Mouse (Mus musculus) monocyte, adult 2 months (primary cell): ENCODE measurements around the gene Abhd14a.
"Not testable (repeated sequence)": the region's sequence is repeated elsewhere in the genome, so short reads cannot be mapped to it uniquely, and the experiment has no call there.

Experiments
- DNase-seq, 2 experiments: peaks; one replicate each; pipeline ENCODE4 v3.0.0; 2022; ENCODE audit warnings: low spot score in 2 of 2, low read depth in 1 of 2

Abhd14a gene

DNA sequence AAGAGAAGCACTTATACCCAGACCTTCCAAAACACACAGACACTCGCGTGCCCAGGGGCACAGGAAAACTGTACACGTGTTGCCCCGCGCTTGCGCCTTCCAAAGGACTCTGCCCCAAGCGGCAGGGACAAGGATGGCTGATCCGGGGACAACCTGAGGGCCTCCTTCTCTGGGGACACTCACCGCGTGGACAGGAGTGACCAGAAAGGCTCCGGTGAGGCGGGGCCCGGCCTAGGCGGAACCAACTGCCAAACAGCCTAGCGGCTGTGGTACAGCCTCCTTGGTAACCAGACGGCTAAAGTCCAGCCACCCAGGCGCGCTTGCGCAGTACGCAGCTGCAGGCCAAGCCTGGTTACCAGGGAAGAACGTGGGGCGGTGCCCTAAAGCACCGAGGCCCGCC, at the start of gene Abhd14a, which contains the start of gene Abhd14b:
Gene Abhd14a (minus strand): TSS at position 331 of the 400 bp plus-strand sequence.
Gene Abhd14b (plus strand): TSS at position 112 of the 400 bp plus-strand sequence.
- peak; percentile 57 to 68 for DNase-seq

DNA sequence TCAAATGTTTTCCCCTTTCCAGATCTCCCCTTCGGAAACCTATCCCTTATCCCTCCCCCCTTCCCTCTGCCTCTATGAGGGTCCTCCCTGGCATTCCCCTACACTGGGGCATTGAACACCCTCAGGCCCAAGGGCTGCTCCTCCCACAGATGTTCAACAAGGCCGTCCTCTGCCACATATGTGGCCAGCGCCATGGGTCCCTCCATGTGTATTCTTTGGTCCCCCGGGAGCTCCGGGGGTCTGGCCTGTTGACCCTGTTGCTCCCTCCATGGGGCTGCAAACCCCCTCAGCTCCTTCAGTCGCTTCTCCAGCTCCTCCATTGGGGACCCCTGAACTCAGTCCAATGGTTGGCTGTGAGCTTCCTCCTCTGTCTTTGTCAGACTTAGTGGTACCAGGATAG, 40.1 kb upstream of the Abhd14a start:
- DNase-seq = not testable (repeated sequence)

- DNase-seq = peak in 1 of 2 experiments; percentile 0
These were observed 37.6 kb upstream of the Abhd14a start for GRCm38 (mm10) chr9:106485076-106485475.

- DNase-seq = peak in 1 of 2 experiments; percentile 0
These were observed 36.1 kb upstream of the Abhd14a start for GRCm38 (mm10) chr9:106483606-106484005.

GRCm38 (mm10) chr9:106483136-106483535, 35.7 kb upstream of the Abhd14a start:
- no peak for DNase-seq

GRCm38 (mm10) chr9:106482578-106483115, 35.2 kb upstream of the Abhd14a start:
- DNase-seq = peak in 1 of 2 experiments; percentile 0

GRCm38 (mm10) chr9:106481676-106482075, 34.2 kb upstream of the Abhd14a start:
- peak in 1 of 2 experiments; percentile 0 for DNase-seq

DNA sequence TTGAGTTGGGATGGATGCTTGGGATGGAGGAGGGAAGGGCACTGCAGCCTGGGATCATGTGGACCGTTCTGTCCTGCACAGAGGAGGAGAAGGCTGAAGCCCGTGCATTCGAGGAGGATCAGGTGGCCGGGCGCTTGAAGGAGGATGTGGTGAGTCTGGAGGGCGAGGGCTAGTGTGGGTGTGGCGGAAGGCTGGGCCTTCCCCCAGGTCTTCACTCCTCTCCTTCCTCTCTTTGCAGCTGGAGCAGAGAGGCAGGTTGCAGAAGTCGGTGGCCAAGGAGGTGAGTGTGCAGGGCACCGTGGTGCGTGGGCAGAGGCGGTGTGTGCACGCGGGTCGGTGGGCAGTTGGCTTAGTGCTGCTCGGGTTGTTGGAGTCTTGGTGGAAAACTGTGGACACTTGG, 33.6 kb upstream of the Abhd14a start:
- peak in 1 of 2 experiments; percentile 1 for DNase-seq

GRCm38 (mm10) chr9:106480541-106480940, 33.1 kb upstream of the Abhd14a start:
- DNase-seq = no peak

DNA sequence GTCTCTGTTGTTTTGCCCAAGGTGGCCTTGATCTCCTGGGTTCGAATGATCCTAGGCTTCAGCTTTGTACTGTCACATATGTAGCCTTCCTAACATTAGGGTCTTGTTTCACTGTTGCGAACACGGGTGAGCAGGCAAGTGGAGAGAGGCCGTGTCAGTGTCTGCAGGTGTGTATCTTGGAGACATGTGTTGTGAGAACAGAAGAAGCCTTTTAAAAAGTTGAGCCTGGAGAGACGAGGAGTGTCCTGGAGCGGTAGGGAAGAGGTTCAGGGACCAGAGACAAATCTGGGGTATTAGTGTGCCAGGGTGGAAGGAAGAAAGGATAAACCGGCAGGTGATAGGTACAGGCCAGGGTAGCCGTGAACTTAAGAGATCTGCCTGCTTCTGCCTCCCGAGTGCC, 30.6 kb upstream of the Abhd14a start:
- no peak for DNase-seq

- DNase-seq = no peak
These were observed 30.2 kb upstream of the Abhd14a start for GRCm38 (mm10) chr9:106477649-106478048.

GRCm38 (mm10) chr9:106476924-106477484, 29.5 kb upstream of the Abhd14a start, which contains the start of gene Parp3:
TSS of gene Parp3 (minus strand) at chr9:106476949.
- peak; percentile 97 to 99 for DNase-seq

GRCm38 (mm10) chr9:106476002-106476923, 28.8 kb upstream of the Abhd14a start:
- peak in 1 of 2 experiments; percentile 49 for DNase-seq

GRCm38 (mm10) chr9:106475663-106476001, 28.2 kb upstream of the Abhd14a start, which contains the start of gene Rrp9:
TSS of gene Rrp9 (plus strand) at chr9:106475963.
- DNase-seq = no peak

- no peak for DNase-seq
These were observed 27.6 kb upstream of the Abhd14a start for GRCm38 (mm10) chr9:106475046-106475445.

GRCm38 (mm10) chr9:106474456-106474855, 27.0 kb upstream of the Abhd14a start:
- DNase-seq = no peak

DNA sequence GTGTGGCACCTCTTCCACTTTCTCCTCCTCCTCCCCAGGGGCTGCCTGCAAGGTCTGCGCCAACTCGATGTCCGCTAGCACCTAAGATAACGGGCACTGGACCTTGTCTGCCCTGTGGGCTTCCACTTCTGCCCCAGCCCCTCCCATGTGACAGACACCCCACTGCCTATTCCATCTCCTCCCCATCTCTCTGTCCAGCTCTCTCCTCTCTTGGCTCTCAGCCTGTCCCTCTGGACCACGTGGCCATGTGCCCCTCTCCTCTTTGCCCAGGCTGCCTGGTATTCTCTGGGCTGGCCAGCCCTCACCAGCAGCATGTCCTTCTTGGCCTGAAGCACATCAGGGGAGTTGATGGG, 26.3 kb upstream of the Abhd14a start:
- no peak for DNase-seq

DNA sequence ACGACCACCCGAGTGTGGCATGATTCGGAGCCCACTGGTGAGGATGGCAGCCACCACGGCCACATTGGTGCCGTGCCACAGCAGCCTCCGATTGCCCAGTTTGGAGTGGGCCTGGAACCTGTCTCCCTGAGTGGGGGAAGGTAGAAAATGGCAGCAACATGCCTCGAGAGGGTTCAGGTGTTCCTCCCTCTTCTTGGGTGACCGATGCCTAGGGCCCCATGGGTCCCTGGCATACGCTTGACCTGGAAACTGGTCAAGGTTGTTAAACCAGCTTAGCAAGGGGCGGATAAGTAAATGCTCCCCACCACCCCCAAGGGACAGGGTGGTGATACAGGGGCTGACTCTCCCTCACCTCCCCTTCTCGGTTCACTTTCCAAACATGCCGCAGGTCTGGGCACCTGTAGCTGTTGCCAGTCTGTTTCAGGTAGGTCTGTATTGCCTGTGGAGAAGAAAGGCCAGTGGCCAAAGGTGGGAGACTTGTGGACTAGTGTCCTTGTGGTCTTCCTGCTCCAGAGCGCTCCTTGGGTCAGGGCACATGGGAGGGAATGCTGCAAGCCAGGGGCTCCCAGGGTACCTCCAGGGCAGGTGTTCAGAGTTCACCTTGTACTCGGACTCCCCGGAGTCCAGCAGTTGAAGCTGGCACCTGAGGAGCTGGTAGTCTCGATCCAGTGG, 25.7 kb upstream of the Abhd14a start:
- no peak for DNase-seq

DNA sequence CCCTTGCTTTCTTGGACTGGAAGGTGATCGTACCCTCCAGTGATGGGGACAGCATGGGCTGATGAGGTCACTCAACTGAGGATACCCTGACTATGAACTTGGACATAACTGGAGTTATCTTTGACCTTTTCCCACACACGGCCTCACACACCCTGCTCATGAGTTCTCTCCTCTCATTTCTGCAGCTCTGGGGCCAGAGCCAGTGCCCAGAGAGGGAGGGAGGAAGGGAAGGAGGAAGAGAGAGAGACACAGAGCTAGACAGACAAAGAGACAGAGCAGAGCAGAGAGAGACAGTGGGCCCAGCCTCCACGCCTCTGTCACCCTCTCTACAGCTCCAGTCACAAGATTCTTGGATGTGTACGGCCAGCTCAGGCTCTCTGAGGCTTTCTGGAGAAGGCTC, 24.8 kb upstream of the Abhd14a start:
- DNase-seq = no peak

DNA sequence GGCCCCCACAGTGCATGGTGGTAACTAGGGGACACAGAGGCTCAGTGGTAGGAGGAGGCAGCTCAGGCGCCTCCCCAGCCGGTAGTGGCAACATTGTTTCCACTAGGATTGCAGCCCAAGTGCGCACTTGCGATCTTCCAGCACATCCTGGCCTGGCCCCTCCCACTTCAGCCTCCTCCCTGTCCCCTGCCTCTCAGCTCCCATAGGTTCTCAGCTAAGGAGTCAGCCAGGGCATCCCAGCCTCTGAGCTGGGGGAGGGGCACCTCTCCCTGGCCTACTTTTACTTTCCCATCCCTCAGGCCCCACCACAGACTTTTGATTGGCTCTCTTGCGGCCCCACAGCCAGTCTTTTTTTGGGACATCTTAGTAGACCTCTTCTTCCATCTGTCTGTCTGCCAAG, 24.4 kb upstream of the Abhd14a start:
- no peak for DNase-seq

DNA sequence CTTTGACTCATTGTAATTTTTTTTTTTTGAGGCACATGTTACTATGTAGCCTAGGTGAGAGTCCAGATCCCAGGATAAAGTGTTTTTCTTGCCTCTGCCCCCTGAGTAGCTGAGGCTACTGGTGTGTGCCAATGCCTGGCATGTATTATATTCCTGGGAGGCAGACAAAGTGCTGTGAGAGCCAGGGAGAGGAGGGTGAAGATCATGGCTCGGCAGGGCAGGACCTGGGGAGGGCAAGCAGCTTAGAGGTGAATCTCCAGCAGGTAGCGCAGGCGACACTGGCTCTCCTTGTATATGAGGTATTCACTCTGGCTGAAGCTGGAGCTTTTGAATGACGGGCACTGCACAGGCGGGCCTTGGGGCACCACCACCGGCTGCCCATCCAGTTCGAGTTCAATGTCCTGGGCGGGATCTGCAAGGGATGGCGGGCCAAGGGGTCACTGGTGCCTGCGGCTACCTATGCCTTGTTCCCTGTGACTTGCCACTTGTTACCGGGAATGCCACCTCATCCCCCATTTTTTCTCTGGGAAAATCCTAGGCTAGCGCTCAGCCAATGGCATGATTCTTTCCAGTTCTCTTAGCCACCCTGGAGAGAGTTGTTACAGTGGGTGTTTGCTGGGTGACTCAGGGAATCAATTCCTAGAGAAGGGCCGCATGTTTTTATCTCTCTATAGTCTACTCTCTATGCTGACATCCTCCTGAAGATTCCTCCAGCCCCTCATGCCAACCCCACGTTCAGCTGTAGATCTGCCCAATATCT, 23.7 kb upstream of the Abhd14a start:
- DNase-seq = no peak
